Mouse (Mus musculus) midbrain, embryonic 16.5 days (tissue): ENCODE measurements at regions not wholly inside any gene's neighbourhood (a gene's known extent, or its start where the extent isn't known, plus 50 kb on each side); places are given as distances from the start of the nearest gene placed in this dataset.

Source experiments
- ATAC-seq: fragments of 200-750 bp; cut with Nextera tagmentation; 2 replicates; pipeline ENCODE4 v1.8.0; 2017; ENCODE audit warnings: moderate TSS enrichment
- H3K27ac ChIP-seq: fragments of 300-500 bp; sonication (generic); 2 replicates; pipeline ENCODE4 v1.5.1; 2014; ENCODE audit warnings: mild to moderate bottlenecking, low read length, mixed read lengths
- H3K27me3 ChIP-seq: fragments of 300-500 bp; sonication (generic); 2 replicates; pipeline ENCODE4 v1.6.1; 2014; ENCODE audit warnings: low read depth, low read length, mixed read lengths; ENCODE audit not compliant: control insufficient read depth, insufficient read depth
- H3K36me3 ChIP-seq: fragments of 300-500 bp; sonication (generic); 2 replicates; pipeline ENCODE4 v1.6.1; 2014; ENCODE audit warnings: mild to moderate bottlenecking, low read length, moderate library complexity, mixed read lengths; ENCODE audit not compliant: control insufficient read depth, insufficient read depth
- H3K4me1 ChIP-seq: fragments of 300-500 bp; sonication (generic); 2 replicates; pipeline ENCODE4 v1.6.1; 2014; ENCODE audit warnings: mild to moderate bottlenecking, low read length, mixed read lengths; ENCODE audit not compliant: control insufficient read depth, insufficient read depth
- H3K4me2 ChIP-seq: fragments of 300-500 bp; sonication (generic); 2 replicates; pipeline ENCODE4 v1.6.1; 2014; ENCODE audit warnings: mild to moderate bottlenecking, low read length, mixed read lengths
- H3K4me3 ChIP-seq: fragments of 300-500 bp; sonication (generic); 2 replicates; pipeline ENCODE4 v1.5.1; 2014; ENCODE audit warnings: low read depth, mild to moderate bottlenecking, low read length, moderate library complexity, mixed read lengths
- H3K9ac ChIP-seq: fragments of 300-500 bp; sonication (generic); 2 replicates; pipeline ENCODE4 v1.6.1; 2014; ENCODE audit warnings: low read depth, low read length, mixed read lengths
- H3K9me3 ChIP-seq: fragments of 300-500 bp; sonication (generic); replicated peaks from 2 replicates; pipeline ENCODE4 v1.6.1; 2014; ENCODE audit warnings: mild to moderate bottlenecking, low read length, mixed read lengths; ENCODE audit not compliant: control insufficient read depth, poor library complexity, severe bottlenecking
- WGBS: fragments of 180-500 bp; shearing (Covaris S2); extraction: QIAGEN DNeasy Blood & Tissue Kit; methylation state at CpG from one replicate; pipeline ENCODE4 v1.1.7; 2014; 5-methylcytosine and 5-hydroxymethylcytosine counted together

- Histone ChIP-seq H3K36me3 (no peaks in the 10 kb centered on the region), H3K27me3 (no peaks in the 10 kb centered on the region), H3K4me3 (no peak overlapping the region), H3K9me3 (no peaks in the 10 kb centered on the region), H3K9ac (no peak overlapping the region), H3K4me2 (0 out of 2 replicates have a peak overlapping the region, but pooled peaks have one; percentile 7), H3K27ac (no peak overlapping the region), H3K4me1 (peaks cover 14% of the 10 kb centered on the region)
- no peak for ATAC-seq
- WGBS, result 15% methylated on average over 13 of the region's 13 CpGs
Observed at GRCm38 (mm10) chr12:112411612-112412350, 77.5 kb upstream of the A530016L24Rik start.

GRCm38 (mm10) chr12:112412351-112412697 lies 76.9 kb upstream of the A530016L24Rik start:
- H3K27ac ChIP-seq, result no peak overlapping the region
- H3K27me3 ChIP-seq, result no peaks in the 10 kb centered on the region
- peaks cover 14% of the 10 kb centered on the region for H3K4me1 ChIP-seq
- H3K9ac ChIP-seq, result no peak overlapping the region
- ATAC-seq, result no peak
- no peaks in the 10 kb centered on the region for H3K36me3 ChIP-seq
- H3K9me3 ChIP-seq, result no peaks in the 10 kb centered on the region
- no peak overlapping the region for H3K4me3 ChIP-seq
- H3K4me2 ChIP-seq, result no peak overlapping the region
- 46% methylated on average over 2 of the region's 2 CpGs for WGBS

GRCm38 (mm10) chr12:112415926-112416473 lies 73.2 kb upstream of the A530016L24Rik start:
- no peak overlapping the region for H3K27ac ChIP-seq

GRCm38 (mm10) chr12:112416537-112416936 lies 72.7 kb upstream of the A530016L24Rik start:
- Histone ChIP-seq H3K4me3 (no peak overlapping the region), H3K9me3 (no peaks in the 10 kb centered on the region), H3K4me2 (no peak overlapping the region), H3K36me3 (no peaks in the 10 kb centered on the region), H3K27ac (no peak overlapping the region), H3K27me3 (no peaks in the 10 kb centered on the region), H3K4me1 (peaks cover 3% of the 10 kb centered on the region; the same call in 1 of the 2 replicates), H3K9ac (no peak overlapping the region)
- 87% methylated on average over 13 of the region's 13 CpGs for whole genome bisulfite sequencing
- ATAC-seq, result no peak

More at GRCm38 (mm10) chr12:112415926-112416473, 73.2 kb upstream of the A530016L24Rik start:
- ATAC-seq, result no peak
- no peaks in the 10 kb centered on the region for H3K27me3 ChIP-seq
- no peak overlapping the region for H3K4me3 ChIP-seq
- H3K9ac ChIP-seq, result no peak overlapping the region
- peaks cover 3% of the 10 kb centered on the region for H3K4me1 ChIP-seq
- H3K4me2 ChIP-seq, result no peak overlapping the region
- WGBS, result 67% methylated on average over 18 of the region's 18 CpGs
- H3K36me3 ChIP-seq, result no peaks in the 10 kb centered on the region
- H3K9me3 ChIP-seq, result no peaks in the 10 kb centered on the region

- 84% methylated on average over 12 of the region's 12 CpGs for WGBS
- H3K9me3 ChIP-seq, result no peaks in the 10 kb centered on the region
- no peak for ATAC-seq
- H3K27ac ChIP-seq, result no peak overlapping the region
- H3K4me3 ChIP-seq, result no peak overlapping the region
- no peak overlapping the region for H3K9ac ChIP-seq
- H3K36me3 ChIP-seq, result no peaks in the 10 kb centered on the region
- H3K4me1 ChIP-seq, result peaks cover 2% of the 10 kb centered on the region; the same call in 1 of the 2 replicates
- H3K4me2 ChIP-seq, result no peak overlapping the region
- no peaks in the 10 kb centered on the region for H3K27me3 ChIP-seq
Observed at GRCm38 (mm10) chr12:112418636-112419035, 70.6 kb upstream of the A530016L24Rik start.

- no peaks in the 10 kb centered on the region for H3K27me3 ChIP-seq
- ATAC-seq, result no peak
- peaks cover 2% of the 10 kb centered on the region; the same call in 1 of the 2 replicates for H3K4me1 ChIP-seq
- H3K9me3 ChIP-seq, result no peaks in the 10 kb centered on the region
- no peak overlapping the region for H3K4me3 ChIP-seq
- no peak overlapping the region for H3K9ac ChIP-seq
- WGBS, result 45% methylated on average over 9 of the region's 9 CpGs
- H3K4me2 ChIP-seq, result 0 out of 2 replicates have a peak overlapping the region, but pooled peaks have one; percentile 6
- no peaks in the 10 kb centered on the region for H3K36me3 ChIP-seq
- H3K27ac ChIP-seq, result no peak overlapping the region
Observed at GRCm38 (mm10) chr12:112422177-112422576, 67.1 kb upstream of the A530016L24Rik start.

GRCm38 (mm10) chr12:112424150-112424549 lies 65.1 kb upstream of the A530016L24Rik start:
- Histone ChIP-seq H3K27ac (no peak overlapping the region), H3K4me3 (no peak overlapping the region), H3K9me3 (no peaks in the 10 kb centered on the region), H3K9ac (no peak overlapping the region), H3K27me3 (no peaks in the 10 kb centered on the region), H3K36me3 (no peaks in the 10 kb centered on the region), H3K4me2 (no peak overlapping the region), H3K4me1 (peaks cover 2% of the 10 kb centered on the region; the same call in 1 of the 2 replicates)
- WGBS, result 91% methylated on average over 6 of the region's 6 CpGs
- ATAC-seq, result no peak

GRCm38 (mm10) chr12:112426681-112427080 lies 62.6 kb upstream of the A530016L24Rik start:
- Histone ChIP-seq H3K4me1 (peaks cover 7% of the 10 kb centered on the region), H3K9me3 (no peaks in the 10 kb centered on the region), H3K36me3 (no peaks in the 10 kb centered on the region), H3K27ac (no peak overlapping the region), H3K4me3 (no peak overlapping the region), H3K9ac (no peak overlapping the region), H3K4me2 (no peak overlapping the region), H3K27me3 (no peaks in the 10 kb centered on the region)
- WGBS, result 76% methylated on average over 9 of the region's 9 CpGs
- ATAC-seq, result no peak

- H3K4me1 ChIP-seq, result peaks cover 11% of the 10 kb centered on the region; the same call in 1 of the 2 replicates
- H3K4me3 ChIP-seq, result no peak overlapping the region
- H3K9me3 ChIP-seq, result no peaks in the 10 kb centered on the region
- no peak overlapping the region for H3K9ac ChIP-seq
- 62% methylated on average over 22 of the region's 22 CpGs for WGBS
- no peak for ATAC-seq
- no peak overlapping the region for H3K27ac ChIP-seq
- no peaks in the 10 kb centered on the region for H3K27me3 ChIP-seq
- H3K36me3 ChIP-seq, result no peaks in the 10 kb centered on the region
- H3K4me2 ChIP-seq, result no peak overlapping the region
Observed at GRCm38 (mm10) chr12:112430104-112430846, 59.0 kb upstream of the A530016L24Rik start.
